Mouse (Mus musculus) megakaryocyte, embryonic 14.5 days (primary cell): ENCODE measurements around the gene Omd. TPM values are rescaled to one million over a fixed set of nuclear protein-coding genes. Genes with fewer than 3 reads are reported as not detected.
A peak's percentile ranks its signal among the peaks of the same experiment; 100 is the strongest.
"Not testable (repeated sequence)": the region's sequence is repeated elsewhere in the genome, so short reads cannot be mapped to it uniquely, and the experiment has no call there.

Experiments used
- H3K27me3 ChIP-seq: replicated peaks from 2 replicates; pipeline ENCODE3; 2012; ENCODE audit warnings: inconsistent platforms
- H3K36me3 ChIP-seq: replicated peaks from 2 replicates; pipeline ENCODE3; 2012; ENCODE audit warnings: low read length, inconsistent platforms, mixed read lengths
- H3K4me1 ChIP-seq: 2 replicates; pipeline ENCODE4 v1.6.1; 2012; ENCODE audit warnings: inconsistent platforms
- H3K4me3 ChIP-seq: replicated peaks from 2 replicates; pipeline ENCODE3; 2012; ENCODE audit warnings: moderate library complexity, mild to moderate bottlenecking, inconsistent platforms
- H3K9me3 ChIP-seq: 2 replicates; pipeline ENCODE4 v1.6.1; 2012; ENCODE audit warnings: inconsistent platforms
- FLI1 ChIP-seq: IDR thresholded peaks from 2 replicates; pipeline ENCODE4 v1.6.1; 2012; ENCODE audit warnings: low read length, inconsistent platforms, mixed read lengths
- GATA1 ChIP-seq: IDR thresholded peaks from 3 replicates; pipeline ENCODE4 v1.6.1; 2012; ENCODE audit warnings: mixed read lengths, low read length, inconsistent platforms, borderline replicate concordance
- polyA plus RNA-seq: library from polyadenylated mRNA; stranded (reverse); fragments of >175 nt; gene quantifications from 2 replicates; pipeline ENCODE4 v1.2.3, GENCODE M21; 2012; ENCODE audit warnings: low replicate concordance; ENCODE audit not compliant: insufficient read depth

The Omd gene
- polyA plus RNA-seq, 1 experiment = not detected

DNA sequence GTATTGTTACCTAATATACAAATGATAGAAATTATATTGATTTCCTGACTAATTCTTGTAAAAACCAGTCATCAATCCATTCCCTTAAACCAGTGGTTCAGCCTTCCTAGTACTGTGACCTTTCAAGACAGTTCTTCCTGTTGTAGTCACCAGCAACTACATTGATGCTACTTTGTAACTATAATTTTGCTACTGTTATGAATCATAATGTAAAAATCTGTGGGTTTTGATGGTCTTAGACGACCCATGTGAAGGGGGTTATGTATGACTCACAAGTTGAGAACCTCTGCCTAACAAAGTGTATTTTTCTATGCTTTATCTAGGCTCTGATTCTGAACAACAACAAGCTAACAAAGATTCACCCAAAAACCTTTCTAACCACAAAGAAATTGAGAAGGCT, 25.3 kb upstream of the Omd start:
- Histone ChIP-seq H3K4me1 (peaks cover 53% of the 10 kb centered on the region), H3K36me3 (no peaks in the 10 kb centered on the region), H3K9me3 (no peaks in the 10 kb centered on the region), H3K27me3 (no peaks in the 10 kb centered on the region), H3K4me3 (no peak overlapping the region)
- no peak for TF ChIP-seq GATA1
- TF ChIP-seq FLI1 = no peak

DNA sequence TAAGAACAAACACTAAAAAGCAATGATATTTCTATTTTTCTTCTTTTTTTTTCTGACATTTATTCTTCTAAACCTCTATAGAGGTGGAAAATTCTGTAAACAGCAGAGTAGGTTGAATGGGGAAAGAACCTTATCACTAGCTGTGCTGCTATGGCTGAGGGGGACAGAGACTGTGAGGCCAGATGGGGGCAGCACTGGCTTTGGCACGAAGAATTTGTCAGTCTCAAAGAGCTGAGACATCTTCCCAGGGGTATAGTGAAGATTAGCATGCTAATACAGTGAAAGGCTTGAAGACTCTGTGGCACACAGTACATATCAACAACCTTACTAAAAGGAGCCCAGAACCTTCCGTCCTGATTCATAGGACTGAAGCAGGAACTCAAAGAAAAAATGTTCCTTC, 23.1 kb upstream of the Omd start:
- peaks cover 63% of the 10 kb centered on the region for H3K4me1 ChIP-seq
- no peak overlapping the region for H3K4me3 ChIP-seq
- H3K36me3 ChIP-seq = no peaks in the 10 kb centered on the region
- no peaks in the 10 kb centered on the region for H3K27me3 ChIP-seq
- TF ChIP-seq GATA1 = no peak
- TF ChIP-seq FLI1 = no peak
- H3K9me3 ChIP-seq = no peaks in the 10 kb centered on the region

DNA sequence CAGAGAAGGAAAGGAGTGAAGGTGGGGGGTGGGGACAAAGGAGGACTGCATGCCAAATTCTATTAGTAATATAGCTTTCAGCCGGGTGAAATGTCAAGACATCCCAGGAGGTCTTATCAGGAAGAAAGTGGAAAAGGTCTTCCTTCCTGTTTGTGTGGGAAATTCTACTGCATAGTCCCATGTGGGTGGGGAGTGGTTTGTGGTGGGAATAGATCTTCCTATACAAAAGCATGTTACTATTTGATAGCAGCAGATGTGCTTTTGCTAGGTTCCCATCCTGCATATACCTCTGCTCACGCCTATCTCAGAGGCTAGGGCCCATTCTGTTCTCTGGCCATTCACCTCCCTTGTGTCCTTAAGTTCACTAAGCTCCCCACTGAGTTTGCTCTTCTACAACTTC, 21.4 kb upstream of the Omd start:
- Histone ChIP-seq H3K4me1 (peaks cover 75% of the 10 kb centered on the region), H3K27me3 (no peaks in the 10 kb centered on the region), H3K9me3 (no peaks in the 10 kb centered on the region), H3K4me3 (peak overlapping the region; percentile 67), H3K36me3 (no peaks in the 10 kb centered on the region)
- peak; percentile 49; the same call in 1 of the 3 replicates for TF ChIP-seq GATA1
- TF ChIP-seq FLI1 = no peak

DNA sequence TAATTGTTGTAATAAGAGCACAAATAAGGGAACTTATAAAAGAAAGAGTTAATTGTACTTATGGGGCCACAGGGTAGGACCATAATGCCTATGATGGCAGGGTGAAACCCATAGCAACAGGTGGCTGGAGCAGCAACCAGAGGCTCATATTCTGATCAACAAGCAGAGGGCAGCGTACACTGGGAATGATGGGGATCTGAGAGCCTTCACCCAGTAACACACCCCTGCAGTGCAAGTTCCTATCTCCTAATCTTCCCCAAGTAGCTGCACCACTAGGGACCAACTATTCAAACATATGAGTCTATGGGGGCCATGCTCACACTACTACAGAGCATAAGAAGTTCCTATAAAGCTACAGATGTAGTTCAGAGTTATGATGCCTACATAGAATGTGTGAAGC, 17.9 kb upstream of the Omd start:
- Histone ChIP-seq H3K36me3 (no peaks in the 10 kb centered on the region), H3K4me1 (peaks cover 60% of the 10 kb centered on the region), H3K27me3 (no peaks in the 10 kb centered on the region), H3K4me3 (no peak overlapping the region), H3K9me3 (no peaks in the 10 kb centered on the region)
- TF ChIP-seq GATA1 (no peak), FLI1 (no peak)

- no peaks in the 10 kb centered on the region for H3K27me3 ChIP-seq
- no peaks in the 10 kb centered on the region for H3K9me3 ChIP-seq
- peaks cover 34% of the 10 kb centered on the region for H3K4me1 ChIP-seq
- no peaks in the 10 kb centered on the region for H3K36me3 ChIP-seq
- no peak overlapping the region for H3K4me3 ChIP-seq
- TF ChIP-seq GATA1 (no peak), FLI1 (no peak)
These were observed 11.9 kb upstream of the Omd start for GRCm38 (mm10) chr13:49570371-49570770.

DNA sequence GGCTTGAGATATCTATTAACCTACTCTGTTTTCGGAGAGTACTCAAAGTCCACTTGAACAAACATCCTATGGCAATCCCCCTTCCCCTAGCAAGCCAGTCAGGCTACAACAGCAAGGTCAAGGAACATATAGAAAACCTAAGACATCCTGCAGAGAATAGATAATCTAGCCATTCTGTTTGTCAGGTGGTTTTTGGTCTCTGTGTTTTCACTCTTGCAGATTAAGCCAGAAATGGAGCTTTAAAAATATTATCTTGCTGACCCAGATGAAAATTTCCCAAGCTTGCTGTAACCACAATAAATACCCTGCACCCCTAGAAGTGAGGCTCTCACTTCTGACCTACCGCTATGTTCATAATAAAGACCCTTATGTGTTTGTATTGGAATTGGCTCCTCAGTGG, 10.8 kb upstream of the Omd start:
- TF ChIP-seq GATA1 = no peak
- TF ChIP-seq FLI1 = no peak

GRCm38 (mm10) chr13:49583859-49584258, 1.6 kb downstream of the Omd start:
- no peaks in the 10 kb centered on the region for H3K36me3 ChIP-seq
- H3K4me1 ChIP-seq = peaks cover 39% of the 10 kb centered on the region
- TF ChIP-seq GATA1 = no peak
- no peak for TF ChIP-seq FLI1
- H3K4me3 ChIP-seq = no peak overlapping the region
- H3K9me3 ChIP-seq = no peaks in the 10 kb centered on the region
- no peaks in the 10 kb centered on the region for H3K27me3 ChIP-seq

More for the DNA sequence above, 10.8 kb upstream of the Omd start:
- Histone ChIP-seq H3K36me3 (no peaks in the 10 kb centered on the region), H3K9me3 (no peaks in the 10 kb centered on the region), H3K4me1 (peaks cover 31% of the 10 kb centered on the region), H3K27me3 (no peaks in the 10 kb centered on the region), H3K4me3 (no peak overlapping the region)

DNA sequence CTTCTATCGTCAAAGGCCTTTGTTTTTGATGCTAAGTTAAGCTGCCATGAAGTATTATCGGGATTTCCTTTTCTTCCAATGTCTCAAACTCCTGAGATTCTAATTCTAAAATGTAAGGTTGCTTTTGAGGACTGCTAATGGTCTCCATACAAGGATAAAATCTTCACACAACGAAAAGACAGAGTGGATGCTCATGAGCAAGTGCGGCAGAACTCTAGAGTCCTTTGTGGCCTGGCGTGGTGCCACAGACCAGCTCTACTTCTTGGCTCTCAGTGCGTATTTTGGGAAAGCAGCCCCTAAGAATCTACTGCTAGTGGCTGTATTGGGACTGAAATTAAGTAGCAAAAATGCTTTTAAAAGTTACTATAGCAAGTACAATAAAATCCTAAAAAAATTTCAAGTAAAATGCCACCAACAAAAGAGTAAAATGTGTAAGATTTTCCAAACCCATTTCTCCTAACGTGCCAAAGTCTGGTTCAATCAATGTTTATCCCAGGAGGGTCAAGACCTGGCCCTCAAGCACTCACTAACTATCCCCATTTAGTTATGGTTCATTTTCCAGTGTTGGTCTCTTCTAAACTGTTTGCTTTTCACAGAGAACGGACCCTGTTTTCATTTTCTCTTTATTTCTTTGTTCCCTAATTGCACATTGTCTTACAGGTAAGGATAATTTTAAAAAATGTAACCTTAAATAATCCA, 2.2 kb downstream of the Omd start:
- Histone ChIP-seq H3K27me3 (no peaks in the 10 kb centered on the region), H3K36me3 (no peaks in the 10 kb centered on the region), H3K4me1 (peaks cover 39% of the 10 kb centered on the region), H3K4me3 (no peak overlapping the region), H3K9me3 (no peaks in the 10 kb centered on the region)
- no peak for TF ChIP-seq FLI1

DNA sequence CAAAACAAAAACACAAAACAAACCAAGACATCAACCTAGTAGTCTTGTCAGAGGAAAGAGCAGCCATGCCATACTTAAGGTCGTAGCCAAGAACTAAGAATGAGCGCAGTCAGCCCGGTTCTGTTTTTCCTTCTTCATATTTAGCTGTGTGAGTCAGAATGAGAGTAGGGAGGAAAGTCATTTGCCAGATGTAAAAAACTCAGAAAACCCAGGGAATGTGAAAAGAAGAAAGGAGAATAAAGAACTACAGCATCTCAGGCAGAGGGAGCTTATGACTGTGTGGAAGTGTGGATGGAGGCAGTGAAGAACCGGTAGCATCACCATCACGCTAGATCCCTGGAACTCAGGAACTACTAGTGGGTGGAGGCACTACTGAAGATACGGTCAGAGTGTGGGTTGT, 3.8 kb downstream of the Omd start:
- TF ChIP-seq FLI1 (no peak), GATA1 (no peak)
- Histone ChIP-seq H3K27me3 (no peaks in the 10 kb centered on the region), H3K36me3 (no peaks in the 10 kb centered on the region), H3K9me3 (no peaks in the 10 kb centered on the region), H3K4me3 (no peak overlapping the region), H3K4me1 (peaks cover 39% of the 10 kb centered on the region)

- H3K4me1 ChIP-seq = not testable (repeated sequence)
These were observed 20.3 kb downstream of the Omd start for GRCm38 (mm10) chr13:49602541-49602940.

DNA sequence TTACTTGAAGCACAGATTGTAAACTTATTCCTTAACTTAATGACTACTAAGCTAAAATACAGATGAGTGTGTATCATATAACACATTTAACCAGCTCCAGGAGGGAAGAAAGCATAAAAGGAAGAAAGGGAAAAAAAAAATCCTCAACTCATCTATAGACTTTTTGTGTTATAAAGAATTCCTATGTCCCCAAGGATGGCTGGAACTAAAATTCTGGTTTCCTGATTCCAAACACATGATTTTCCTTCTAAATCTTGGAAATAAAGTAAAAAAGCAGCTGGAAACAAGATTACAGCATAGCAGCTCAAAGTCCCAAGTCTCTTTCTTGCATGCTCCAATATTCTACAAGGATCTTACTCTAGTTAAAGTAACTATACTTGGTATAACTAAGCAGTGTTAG, 21.3 kb downstream of the Omd start:
- no peak for TF ChIP-seq FLI1
- no peak for TF ChIP-seq GATA1
- Histone ChIP-seq H3K4me3 (no peak overlapping the region), H3K36me3 (peaks cover 3% of the 10 kb centered on the region), H3K9me3 (no peaks in the 10 kb centered on the region), H3K27me3 (no peaks in the 10 kb centered on the region), H3K4me1 (peaks cover 5% of the 10 kb centered on the region; the same call in 1 of the 2 replicates)

More at GRCm38 (mm10) chr13:49602541-49602940, 20.3 kb downstream of the Omd start:
- H3K36me3 ChIP-seq, H3K27me3 ChIP-seq, H3K4me3 ChIP-seq, H3K9me3 ChIP-seq: not testable (repeated sequence)
